Mouse (Mus musculus) G1E (cell line): ENCODE results near the gene Akap13.

Source experiments
- CTCF ChIP-seq: IDR thresholded peaks from 2 replicates; pipeline ENCODE4 v1.5.1; 2012; ENCODE audit warnings: low read depth, low read length, inconsistent platforms, mixed read lengths
- GATA1 ChIP-seq: IDR thresholded peaks from 2 replicates; pipeline ENCODE4 v1.6.1; 2012; ENCODE audit warnings: borderline replicate concordance, low read length, inconsistent platforms, mixed read lengths
- GATA2 ChIP-seq: IDR thresholded peaks from 2 replicates; pipeline ENCODE4 v1.6.1; 2012; ENCODE audit warnings: low read depth, low read length, inconsistent platforms, borderline replicate concordance
- POLR2AphosphoS5 ChIP-seq: IDR thresholded peaks from 2 replicates; pipeline ENCODE4 v1.6.1; 2012; ENCODE audit warnings: low read depth, low read length, inconsistent platforms; ENCODE audit not compliant: insufficient replicate concordance
- TAL1 ChIP-seq: conservative IDR thresholded peaks from 2 replicates; pipeline ENCODE4 v1.6.1; 2012; ENCODE audit warnings: low read depth, low read length, inconsistent platforms, mixed read lengths

DNA sequence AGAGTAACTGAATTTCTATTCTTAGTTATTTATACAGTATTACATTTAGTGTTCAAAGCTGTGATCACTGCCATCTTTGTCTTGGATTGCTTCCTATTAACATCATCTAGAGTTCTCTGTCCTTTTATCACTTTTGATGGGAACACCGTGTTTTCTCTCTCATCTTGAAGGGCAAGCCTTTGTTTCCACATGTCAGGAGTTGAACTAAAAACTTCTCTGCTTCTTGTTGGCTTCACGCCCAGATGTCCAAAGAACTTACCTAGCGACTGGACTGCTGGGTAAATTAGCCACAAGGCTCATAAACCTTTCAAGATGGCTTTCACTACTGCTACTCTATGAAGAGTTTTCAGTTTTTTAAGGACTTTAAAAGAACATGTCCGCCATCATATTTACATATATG lies 165.6 kb downstream of the Akap13 start:
- TF ChIP-seq TAL1 (no peak), CTCF (no peak), POLR2AphosphoS5 (no peak), GATA1 (no peak), GATA2 (no peak)
